Mouse (Mus musculus) urinary bladder, postnatal 4 days (tissue): ENCODE measurements at regions not wholly inside any gene's neighbourhood (a gene's known extent, or its start where the extent isn't known, plus 50 kb on each side); places are given as distances from the start of the nearest gene placed in this dataset.

Experiments used
- DNase-seq, 2 experiments: peaks; one replicate each; pipeline ENCODE4 v3.0.0; 2021 to 2022; ENCODE audit warnings: low spot score in 2 of 2

GRCm38 (mm10) chr15:72312417-72312816 is 1521.9 kb upstream of the Gm6569 start:
- DNase-seq, result no peak

- DNase-seq, result no peak
Observed at GRCm38 (mm10) chr15:72321528-72321927, 1512.8 kb upstream of the Gm6569 start.

- DNase-seq, result no peak
Observed at GRCm38 (mm10) chr15:72322127-72322526, 1512.2 kb upstream of the Gm6569 start.

- DNase-seq, result no peak
Observed at GRCm38 (mm10) chr15:72323158-72323557, 1511.2 kb upstream of the Gm6569 start.

GRCm38 (mm10) chr15:72331262-72331661 is 1503.1 kb upstream of the Gm6569 start:
- DNase-seq, result no peak

- no peak for DNase-seq
Observed at GRCm38 (mm10) chr15:72334497-72334896, 1499.9 kb upstream of the Gm6569 start.

GRCm38 (mm10) chr15:72339629-72340028 is 1494.7 kb upstream of the Gm6569 start:
- DNase-seq, result no peak

- DNase-seq, result no peak
Observed at GRCm38 (mm10) chr15:72341991-72342390, 1492.4 kb upstream of the Gm6569 start.

GRCm38 (mm10) chr15:72342504-72342903 is 1491.9 kb upstream of the Gm6569 start:
- DNase-seq, result no peak

GRCm38 (mm10) chr15:72343794-72344193 is 1490.6 kb upstream of the Gm6569 start:
- DNase-seq, result no peak

- DNase-seq, result no peak
Observed at GRCm38 (mm10) chr15:72353371-72353770, 1481.0 kb upstream of the Gm6569 start.

- DNase-seq, result no peak
Observed at GRCm38 (mm10) chr15:72355626-72356025, 1478.7 kb upstream of the Gm6569 start.

GRCm38 (mm10) chr15:72359636-72360035 is 1474.7 kb upstream of the Gm6569 start:
- DNase-seq, result no peak

GRCm38 (mm10) chr15:72360049-72360448 is 1474.3 kb upstream of the Gm6569 start:
- DNase-seq, result no peak

- no peak for DNase-seq
Observed at GRCm38 (mm10) chr15:72360463-72361030, 1473.8 kb upstream of the Gm6569 start.

GRCm38 (mm10) chr15:72373041-72373440 is 1461.3 kb upstream of the Gm6569 start:
- DNase-seq, result no peak

- DNase-seq, result no peak
Observed at GRCm38 (mm10) chr15:72377201-72377600, 1457.2 kb upstream of the Gm6569 start.

GRCm38 (mm10) chr15:72379291-72379690 is 1455.1 kb upstream of the Gm6569 start:
- DNase-seq, result no peak

- no peak for DNase-seq
Observed at GRCm38 (mm10) chr15:72381164-72381563, 1453.2 kb upstream of the Gm6569 start.

GRCm38 (mm10) chr15:72381744-72382143 is 1452.6 kb upstream of the Gm6569 start:
- DNase-seq, result no peak

- no peak for DNase-seq
Observed at GRCm38 (mm10) chr15:72382521-72382920, 1451.8 kb upstream of the Gm6569 start.

- no peak for DNase-seq
Observed at GRCm38 (mm10) chr15:72383062-72383461, 1451.3 kb upstream of the Gm6569 start.

- DNase-seq, result no peak
Observed at GRCm38 (mm10) chr15:72383470-72383869, 1450.9 kb upstream of the Gm6569 start.

GRCm38 (mm10) chr15:72393226-72393625 is 1441.1 kb upstream of the Gm6569 start:
- no peak for DNase-seq
